Mouse (Mus musculus) liver, embryonic 16.5 days (tissue): ENCODE measurements around the gene Osbpl8. TPM values are rescaled to one million over a fixed set of nuclear protein-coding genes. Genes with fewer than 3 reads are reported as not detected.

Source experiments
- ATAC-seq: fragments of 200-750 bp; cut with Nextera tagmentation; 2 replicates; pipeline ENCODE4 v1.8.0; 2017; ENCODE audit warnings: low read depth, mild to moderate bottlenecking, moderate number of reproducible peaks, moderate library complexity
- H3K27ac ChIP-seq: fragments of 300-500 bp; sonication (generic); 2 replicates; pipeline ENCODE4 v1.5.1; 2014; ENCODE audit warnings: mild to moderate bottlenecking, low read length
- H3K27me3 ChIP-seq: fragments of 300-500 bp; sonication (generic); 2 replicates; pipeline ENCODE4 v1.6.1; 2014; ENCODE audit warnings: low read depth, low read length, mixed read lengths; ENCODE audit not compliant: control insufficient read depth, insufficient read depth
- H3K36me3 ChIP-seq: fragments of 300-500 bp; sonication (generic); 2 replicates; pipeline ENCODE4 v1.6.1; 2014; ENCODE audit warnings: mild to moderate bottlenecking; ENCODE audit not compliant: control insufficient read depth, insufficient read depth
- H3K4me1 ChIP-seq: fragments of 300-500 bp; sonication (generic); 2 replicates; pipeline ENCODE4 v1.6.1; 2014; ENCODE audit warnings: low read depth, low read length, mixed read lengths; ENCODE audit not compliant: control insufficient read depth
- H3K4me2 ChIP-seq: fragments of 300-500 bp; sonication (generic); 2 replicates; pipeline ENCODE4 v1.6.1; 2014; ENCODE audit warnings: low read depth, low read length, mixed read lengths
- H3K4me3 ChIP-seq: fragments of 300-500 bp; sonication (generic); 2 replicates; pipeline ENCODE4 v1.5.1; 2014; ENCODE audit warnings: low read depth, mild to moderate bottlenecking, low read length
- H3K9ac ChIP-seq: fragments of 300-500 bp; sonication (generic); 2 replicates; pipeline ENCODE4 v1.6.1; 2014; ENCODE audit warnings: low read depth, low read length
- H3K9me3 ChIP-seq: fragments of 300-500 bp; sonication (generic); replicated peaks from 2 replicates; pipeline ENCODE4 v1.6.1; 2016; ENCODE audit warnings: low read length; ENCODE audit not compliant: control insufficient read depth
- WGBS: fragments of 180-500 bp; shearing (Covaris S2); extraction: QIAGEN DNeasy Blood & Tissue Kit; methylation state at CpG from one replicate; pipeline ENCODE4 v1.1.7; 2014; ENCODE audit not compliant: insufficient replicate concordance; 5-methylcytosine and 5-hydroxymethylcytosine counted together
- polyA plus RNA-seq: library from polyadenylated mRNA; unstranded; fragments of >200 nt; fragmentation: Nextera tagmentation; extraction: Ambion mirVana; gene quantifications from 2 replicates; pipeline ENCODE4 v1.2.1, GENCODE M21; 2015

Osbpl8 gene
- polyA plus RNA-seq: 8.2 and 9.0 TPM in 2 replicates

GRCm38 (mm10) chr10:111164304-111165218, at the start of gene Osbpl8:
Osbpl8 (plus strand) TSS chr10:111164752.
- Histone ChIP-seq H3K4me3 (peak within 1 kb of the TSS; percentile 99), H3K9ac (peak within 1 kb of the TSS; percentile 100), H3K4me1 (peaks cover 42% of the 10 kb centered on the region), H3K9me3 (no peaks in the 10 kb centered on the region), H3K36me3 (no peaks in the 10 kb centered on the region), H3K4me2 (peak within 1 kb of the TSS; percentile 87), H3K27me3 (no peaks in the 10 kb centered on the region), H3K27ac (peak within 1 kb of the TSS; percentile 97)
- peak; percentile 92 for ATAC-seq
- WGBS: 0% methylated on average over 82 of the region's 84 CpGs

- no peaks in the 10 kb centered on the region for H3K9me3 ChIP-seq
- no peak overlapping the region for H3K27ac ChIP-seq
- H3K4me2 ChIP-seq: no peak overlapping the region
- H3K27me3 ChIP-seq: no peaks in the 10 kb centered on the region
- WGBS: 72% methylated on average over 7 of the region's 7 CpGs
- H3K36me3 ChIP-seq: no peaks in the 10 kb centered on the region
- no peak for ATAC-seq
- H3K4me1 ChIP-seq: peaks cover 4% of the 10 kb centered on the region
- H3K9ac ChIP-seq: no peak overlapping the region
- no peak overlapping the region for H3K4me3 ChIP-seq
These were observed 47.2 kb upstream of the Osbpl8 start for GRCm38 (mm10) chr10:111117198-111117845.

GRCm38 (mm10) chr10:111118292-111118691, 46.3 kb upstream of the Osbpl8 start:
- no peak overlapping the region for H3K27ac ChIP-seq
- no peak overlapping the region for H3K4me3 ChIP-seq
- H3K36me3 ChIP-seq: no peaks in the 10 kb centered on the region
- no peak overlapping the region for H3K4me2 ChIP-seq
- no peaks in the 10 kb centered on the region for H3K9me3 ChIP-seq
- no peak for ATAC-seq
- H3K27me3 ChIP-seq: no peaks in the 10 kb centered on the region
- WGBS: 29% methylated on average over 9 of the region's 9 CpGs
- H3K4me1 ChIP-seq: peaks cover 4% of the 10 kb centered on the region
- H3K9ac ChIP-seq: no peak overlapping the region

- no peak for ATAC-seq
- 18% methylated on average over 3 of the region's 3 CpGs for WGBS
- no peak overlapping the region for H3K9ac ChIP-seq
These were observed 45.4 kb upstream of the Osbpl8 start for GRCm38 (mm10) chr10:111118991-111119650.

GRCm38 (mm10) chr10:111119756-111120155, 44.8 kb upstream of the Osbpl8 start:
- no peak overlapping the region for H3K4me2 ChIP-seq

More at GRCm38 (mm10) chr10:111118991-111119650, 45.4 kb upstream of the Osbpl8 start:
- peaks cover 4% of the 10 kb centered on the region for H3K4me1 ChIP-seq
- H3K4me2 ChIP-seq: no peak overlapping the region
- no peaks in the 10 kb centered on the region for H3K36me3 ChIP-seq
- no peaks in the 10 kb centered on the region for H3K9me3 ChIP-seq
- H3K27me3 ChIP-seq: no peaks in the 10 kb centered on the region
- no peak overlapping the region for H3K4me3 ChIP-seq
- H3K27ac ChIP-seq: peak overlapping the region; percentile 58; the same call in 1 of the 2 replicates

GRCm38 (mm10) chr10:111122864-111123398, 41.6 kb upstream of the Osbpl8 start:
- Histone ChIP-seq H3K27me3 (no peaks in the 10 kb centered on the region), H3K9me3 (no peaks in the 10 kb centered on the region), H3K36me3 (no peaks in the 10 kb centered on the region), H3K4me3 (no peak overlapping the region), H3K27ac (no peak overlapping the region), H3K4me2 (no peak overlapping the region), H3K9ac (no peak overlapping the region), H3K4me1 (peaks cover 4% of the 10 kb centered on the region)
- ATAC-seq: no peak
- WGBS: 54% methylated on average over 10 of the region's 10 CpGs

More at GRCm38 (mm10) chr10:111119756-111120155, 44.8 kb upstream of the Osbpl8 start:
- Histone ChIP-seq H3K27me3 (no peaks in the 10 kb centered on the region), H3K9ac (no peak overlapping the region), H3K36me3 (no peaks in the 10 kb centered on the region), H3K4me3 (no peak overlapping the region), H3K4me1 (peaks cover 4% of the 10 kb centered on the region), H3K9me3 (no peaks in the 10 kb centered on the region), H3K27ac (no peak overlapping the region)
- ATAC-seq: no peak

GRCm38 (mm10) chr10:111124175-111124574, 40.4 kb upstream of the Osbpl8 start:
- Histone ChIP-seq H3K4me2 (no peak overlapping the region), H3K4me3 (no peak overlapping the region), H3K9ac (no peak overlapping the region), H3K4me1 (peaks cover 4% of the 10 kb centered on the region), H3K27ac (no peak overlapping the region), H3K27me3 (no peaks in the 10 kb centered on the region), H3K9me3 (no peaks in the 10 kb centered on the region), H3K36me3 (no peaks in the 10 kb centered on the region)
- WGBS: 75% methylated on average over 7 of the region's 7 CpGs
- no peak for ATAC-seq

GRCm38 (mm10) chr10:111124767-111125315, 39.7 kb upstream of the Osbpl8 start:
- Histone ChIP-seq H3K27ac (no peak overlapping the region), H3K27me3 (no peaks in the 10 kb centered on the region), H3K9ac (no peak overlapping the region), H3K9me3 (no peaks in the 10 kb centered on the region), H3K4me3 (no peak overlapping the region), H3K4me2 (no peak overlapping the region), H3K4me1 (no peaks in the 10 kb centered on the region), H3K36me3 (no peaks in the 10 kb centered on the region)
- 13% methylated on average over 1 of the region's 1 CpGs for WGBS
- peak; percentile 39; the same call in 1 of the 2 replicates for ATAC-seq
